Mouse (Mus musculus) CD8-positive naive resting alpha-beta T cell, adult 57 days (primary cell): ENCODE measurements around the gene Cntn4. TPM values are rescaled to one million over a fixed set of nuclear protein-coding genes. Genes with fewer than 3 reads are reported as not detected.

Source experiments
- total RNA-seq: library from RNA; stranded (reverse); gene quantifications from one replicate; pipeline ENCODE4 v1.2.4, GENCODE M21; 2023

Gene Cntn4
- total RNA-seq: not detected

DNA sequence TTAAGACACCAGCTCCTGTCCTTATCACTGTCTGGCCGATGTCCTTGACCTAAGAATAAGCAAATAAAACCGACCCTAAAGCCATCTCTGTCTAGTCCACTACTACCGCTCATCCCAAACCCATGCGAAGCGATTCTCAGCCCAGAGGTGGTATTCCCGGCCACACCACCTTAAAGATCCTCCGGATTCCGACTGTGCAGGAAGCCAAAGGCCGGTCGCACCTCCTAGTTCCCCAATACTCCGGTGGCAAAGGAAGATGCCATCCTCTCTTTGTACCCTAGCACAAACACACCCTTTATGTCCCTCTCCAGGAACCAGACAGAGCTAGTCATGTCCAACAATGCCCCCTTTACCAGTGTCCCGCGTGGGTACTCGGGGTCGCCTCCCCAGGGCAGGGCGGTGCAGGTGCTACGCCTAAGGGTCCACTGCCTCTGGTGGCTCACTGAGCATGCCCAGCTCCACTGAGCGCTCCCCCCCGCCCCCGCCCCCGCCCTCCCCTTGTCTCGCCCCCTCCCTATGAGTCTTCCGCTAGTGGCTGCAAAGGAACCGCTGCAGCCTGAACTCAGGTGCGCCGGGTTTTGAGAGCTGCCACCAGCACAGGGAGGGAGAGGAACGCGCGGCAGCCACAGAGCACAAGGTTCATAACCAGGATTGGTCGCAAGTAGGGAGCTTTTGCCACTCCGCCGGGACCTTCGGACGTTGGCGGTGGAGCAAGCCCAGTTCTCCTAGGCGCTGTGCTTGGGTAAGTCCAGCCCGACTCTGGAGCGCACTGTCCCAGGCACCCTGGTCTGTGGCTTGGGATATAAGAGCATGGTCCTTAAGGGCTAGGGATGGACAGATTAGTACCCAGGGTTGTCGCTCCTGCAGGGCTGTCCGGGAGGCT lies at the start of gene Cntn4:
Gene Cntn4 (plus strand): TSS at position 512 of the 883 bp plus-strand sequence.

